Mouse (Mus musculus) heart, embryonic 13.5 days (tissue): Measurements from ENCODE around the gene Dstn. TPM values are rescaled to one million over a fixed set of nuclear protein-coding genes. Genes with fewer than 3 reads are reported as not detected.

Experiments used
- ATAC-seq: fragments of 200-750 bp; cut with Nextera tagmentation; 2 replicates; pipeline ENCODE4 v1.8.0; 2017; ENCODE audit warnings: moderate TSS enrichment; ENCODE audit not compliant: insufficient number of reproducible peaks, low FRiP score, low TSS enrichment; ENCODE audit errors: extremely low read depth
- H3K27ac ChIP-seq: fragments of 300-500 bp; sonication (generic); replicated peaks from 2 replicates; pipeline ENCODE4 v1.5.1; 2015; ENCODE audit warnings: moderate library complexity, mild to moderate bottlenecking, inconsistent platforms
- H3K27me3 ChIP-seq: fragments of 300-500 bp; sonication (generic); replicated peaks from 2 replicates; pipeline ENCODE4 v1.6.1; 2015; ENCODE audit warnings: mild to moderate bottlenecking, inconsistent platforms
- H3K36me3 ChIP-seq: fragments of 300-500 bp; sonication (generic); 2 replicates; pipeline ENCODE4 v1.6.1; 2015; ENCODE audit warnings: mild to moderate bottlenecking, inconsistent platforms
- H3K4me1 ChIP-seq: fragments of 300-500 bp; sonication (generic); 2 replicates; pipeline ENCODE4 v1.6.1; 2015; ENCODE audit warnings: inconsistent platforms
- H3K4me2 ChIP-seq: fragments of 300-500 bp; sonication (generic); 2 replicates; pipeline ENCODE4 v1.6.1; 2015; ENCODE audit warnings: inconsistent platforms, mild to moderate bottlenecking, moderate library complexity
- H3K4me3 ChIP-seq: fragments of 300-500 bp; sonication (generic); 2 replicates; pipeline ENCODE4 v1.5.1; 2015; ENCODE audit warnings: moderate library complexity, mild to moderate bottlenecking, inconsistent platforms
- H3K9ac ChIP-seq: fragments of 300-500 bp; sonication (generic); 2 replicates; pipeline ENCODE4 v1.6.1; 2015; ENCODE audit warnings: inconsistent platforms, mild to moderate bottlenecking, moderate library complexity
- H3K9me3 ChIP-seq: fragments of 300-500 bp; sonication (generic); 2 replicates; pipeline ENCODE4 v1.6.1; 2016; ENCODE audit warnings: inconsistent platforms
- WGBS: fragments of 180-500 bp; shearing (Covaris S2); methylation state at CpG from one replicate; pipeline ENCODE4 v1.1.7; 2015; ENCODE audit warnings: mixed read lengths; 5-methylcytosine and 5-hydroxymethylcytosine counted together
- polyA plus RNA-seq: library from polyadenylated mRNA; unstranded; fragments of >200 nt; fragmentation: Nextera tagmentation; extraction: Ambion mirVana; gene quantifications from 2 replicates; pipeline ENCODE4 v1.2.1, GENCODE M21; 2015

Gene Dstn
- polyA plus RNA-seq = 860 and 905 TPM in 2 replicates

GRCm38 (mm10) chr2:143914760-143915599, at the start of gene Dstn:
Gene Dstn (plus strand): TSS chr2:143915320.
- peak within 1 kb of the TSS; percentile 98 for H3K9ac ChIP-seq
- peak within 1 kb of the TSS; percentile 95 for H3K4me3 ChIP-seq
- H3K4me2 ChIP-seq = peak within 1 kb of the TSS; percentile 69
- no peaks in the 10 kb centered on the region for H3K27me3 ChIP-seq
- H3K27ac ChIP-seq = peak within 1 kb of the TSS; percentile 100
- H3K4me1 ChIP-seq = peaks cover 32% of the 10 kb centered on the region
- no peaks in the 10 kb centered on the region for H3K36me3 ChIP-seq
- ATAC-seq = peak; percentile 96
- WGBS = under 1% methylated on average over 70 of the region's 71 CpGs
- H3K9me3 ChIP-seq = no peaks in the 10 kb centered on the region

DNA sequence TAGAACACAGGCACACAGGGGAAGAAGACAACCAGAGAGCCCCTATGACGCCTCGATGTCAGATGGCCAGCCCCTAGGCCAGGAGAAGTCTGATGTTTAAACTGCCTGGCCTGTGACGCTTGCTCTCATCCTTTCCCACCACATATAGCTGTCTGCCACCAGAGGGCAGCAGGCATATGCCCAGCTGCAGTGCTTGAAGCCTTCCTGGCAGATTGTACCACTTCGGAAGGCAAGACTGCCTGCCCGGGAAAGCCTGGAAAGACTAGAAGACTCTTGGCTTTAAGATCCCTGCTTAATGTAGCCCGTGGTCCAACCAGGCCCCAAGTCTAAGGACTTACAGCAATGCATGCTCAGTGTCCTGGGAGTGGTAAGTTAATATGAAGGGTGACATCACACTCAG, 47.8 kb upstream of the Dstn start:
- Histone ChIP-seq H3K4me1 (peaks cover 46% of the 10 kb centered on the region), H3K27me3 (0 out of 2 replicates have a peak, but pooled peaks cover 2% of the 10 kb centered on the region), H3K9ac (peak overlapping the region; percentile 61; the same call in 1 of the 2 replicates), H3K9me3 (no peaks in the 10 kb centered on the region), H3K27ac (no peak overlapping the region; the same call in 1 of the 2 replicates), H3K4me3 (no peak overlapping the region), H3K36me3 (no peaks in the 10 kb centered on the region), H3K4me2 (peak overlapping the region; percentile 45; the same call in 1 of the 2 replicates)
- no peak for ATAC-seq
- 1% methylated on average over 6 of the region's 6 CpGs for WGBS

DNA sequence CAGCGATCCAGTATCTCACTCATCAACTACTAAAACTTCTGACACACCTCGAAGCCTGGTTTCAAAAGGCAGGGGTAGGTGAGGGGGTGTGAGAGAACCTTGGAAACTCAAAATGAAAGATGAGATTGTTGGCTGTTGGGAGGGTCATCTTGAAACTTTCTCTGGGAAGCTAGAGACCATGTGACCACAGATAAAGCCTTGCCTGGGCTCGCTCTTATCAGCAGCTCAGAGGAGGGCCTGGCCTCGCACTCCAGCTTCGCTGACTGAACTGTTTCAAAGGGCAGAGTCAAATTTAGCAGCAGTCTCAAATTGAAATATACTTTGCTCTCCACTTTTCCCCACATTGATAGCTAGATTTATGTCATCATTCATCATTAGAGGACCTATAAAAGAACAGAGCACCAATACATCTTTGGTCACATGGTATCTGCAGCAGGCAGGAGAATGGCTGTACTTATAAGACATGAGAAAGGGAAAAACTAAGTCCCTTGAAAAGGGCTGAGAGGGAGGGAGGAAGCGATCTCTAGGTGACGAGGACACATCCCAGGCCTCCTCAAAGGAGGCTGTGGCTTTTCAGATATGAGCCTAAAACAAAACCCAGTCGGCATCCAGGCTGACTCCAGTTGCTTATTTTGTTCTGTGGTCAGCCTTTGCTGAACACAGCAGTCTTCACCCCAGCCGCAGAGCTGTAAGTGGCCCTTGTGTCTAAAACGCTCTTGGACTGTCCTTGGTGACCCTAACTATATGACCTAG, 44.0 kb upstream of the Dstn start:
- H3K27ac ChIP-seq = peak overlapping the region; percentile 92
- 0 out of 2 replicates have a peak overlapping the region, but pooled peaks have one; percentile 10 for H3K4me3 ChIP-seq
- H3K9me3 ChIP-seq = no peaks in the 10 kb centered on the region
- peak overlapping the region; percentile 70 for H3K9ac ChIP-seq
- H3K4me1 ChIP-seq = peaks cover 44% of the 10 kb centered on the region
- peak; percentile 73; the same call in 1 of the 2 replicates for ATAC-seq
- peak overlapping the region; percentile 58 for H3K4me2 ChIP-seq
- no peaks in the 10 kb centered on the region for H3K36me3 ChIP-seq
- no peaks in the 10 kb centered on the region for H3K27me3 ChIP-seq
- 8% methylated on average over 10 of the region's 10 CpGs for WGBS

DNA sequence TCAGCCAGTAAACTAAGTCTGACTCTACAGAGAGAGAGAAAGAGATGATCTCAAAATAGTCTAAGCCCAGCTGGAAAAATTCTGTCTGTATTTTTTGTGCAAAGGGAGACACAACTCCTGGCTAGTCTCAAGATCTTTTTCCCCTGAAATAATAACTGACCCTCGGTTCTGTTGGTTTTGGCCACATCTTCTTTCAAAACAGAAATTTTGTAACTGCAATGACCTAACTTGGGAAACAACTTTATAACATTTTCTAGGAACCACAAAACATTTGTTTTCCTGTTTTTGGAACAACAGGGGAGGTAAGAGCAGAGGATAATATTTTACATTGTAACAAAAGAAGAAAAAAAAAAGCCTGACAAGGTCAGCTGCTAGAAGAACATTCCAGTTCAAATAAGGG, 39.1 kb upstream of the Dstn start:
- peak overlapping the region; percentile 65 for H3K27ac ChIP-seq
- H3K4me1 ChIP-seq = peaks cover 43% of the 10 kb centered on the region
- H3K4me2 ChIP-seq = no peak overlapping the region
- H3K4me3 ChIP-seq = no peak overlapping the region
- no peak overlapping the region for H3K9ac ChIP-seq
- ATAC-seq = no peak
- H3K9me3 ChIP-seq = no peaks in the 10 kb centered on the region
- H3K36me3 ChIP-seq = no peaks in the 10 kb centered on the region
- WGBS = 36% methylated on average over 1 of the region's 1 CpGs
- no peaks in the 10 kb centered on the region for H3K27me3 ChIP-seq

GRCm38 (mm10) chr2:143876929-143877632, 38.0 kb upstream of the Dstn start:
- H3K9me3 ChIP-seq = no peaks in the 10 kb centered on the region

DNA sequence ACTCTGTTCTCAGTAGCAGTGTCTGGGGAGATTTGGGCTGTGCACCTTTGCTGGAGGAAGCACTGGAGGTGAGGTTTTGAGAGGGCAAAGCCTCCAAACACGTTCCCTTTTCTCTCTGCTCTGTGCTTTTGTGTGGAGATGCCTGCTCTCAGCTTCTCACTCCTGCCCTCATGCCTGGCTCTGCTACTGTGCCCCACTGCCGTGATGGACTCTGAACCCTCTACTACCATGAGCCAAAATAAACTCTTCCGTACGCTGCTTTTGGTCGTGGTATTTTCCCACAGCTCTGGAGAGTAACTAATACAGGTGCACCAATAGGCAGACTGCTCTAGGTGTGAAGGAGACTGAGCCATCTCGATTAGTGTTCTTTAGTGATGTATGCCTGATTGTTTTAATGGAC, 35.8 kb upstream of the Dstn start:
- no peak overlapping the region for H3K9ac ChIP-seq
- WGBS = 86% methylated on average over 6 of the region's 6 CpGs
- no peaks in the 10 kb centered on the region for H3K36me3 ChIP-seq

More at GRCm38 (mm10) chr2:143876929-143877632, 38.0 kb upstream of the Dstn start:
- no peaks in the 10 kb centered on the region for H3K27me3 ChIP-seq
- H3K4me3 ChIP-seq = no peak overlapping the region
- no peaks in the 10 kb centered on the region for H3K36me3 ChIP-seq
- ATAC-seq = no peak
- no peak overlapping the region for H3K9ac ChIP-seq
- WGBS = 63% methylated on average over 4 of the region's 4 CpGs
- no peak overlapping the region for H3K4me2 ChIP-seq
- H3K4me1 ChIP-seq = peaks cover 35% of the 10 kb centered on the region
- peak overlapping the region; percentile 65 for H3K27ac ChIP-seq

GRCm38 (mm10) chr2:143882002-143882401, 33.1 kb upstream of the Dstn start:
- Histone ChIP-seq H3K4me1 (peaks cover 22% of the 10 kb centered on the region), H3K9me3 (no peaks in the 10 kb centered on the region), H3K9ac (no peak overlapping the region), H3K4me3 (no peak overlapping the region), H3K36me3 (no peaks in the 10 kb centered on the region), H3K27me3 (no peaks in the 10 kb centered on the region), H3K4me2 (no peak overlapping the region), H3K27ac (no peak overlapping the region)
- no peak for ATAC-seq
- 81% methylated on average over 4 of the region's 4 CpGs for WGBS

More for the DNA sequence above, 35.8 kb upstream of the Dstn start:
- H3K27ac ChIP-seq = no peak overlapping the region
- H3K4me1 ChIP-seq = peaks cover 34% of the 10 kb centered on the region
- ATAC-seq = no peak
- no peaks in the 10 kb centered on the region for H3K9me3 ChIP-seq
- no peak overlapping the region for H3K4me2 ChIP-seq
- no peaks in the 10 kb centered on the region for H3K27me3 ChIP-seq
- H3K4me3 ChIP-seq = no peak overlapping the region

- 38% methylated on average over 10 of the region's 10 CpGs for WGBS
- H3K4me1 ChIP-seq = peaks cover 16% of the 10 kb centered on the region
- no peak for ATAC-seq
- H3K4me3 ChIP-seq = no peak overlapping the region
- H3K36me3 ChIP-seq = no peaks in the 10 kb centered on the region
- no peaks in the 10 kb centered on the region for H3K27me3 ChIP-seq
- no peak overlapping the region for H3K9ac ChIP-seq
- no peak overlapping the region for H3K4me2 ChIP-seq
- H3K9me3 ChIP-seq = no peaks in the 10 kb centered on the region
- H3K27ac ChIP-seq = no peak overlapping the region
These were observed 32.4 kb upstream of the Dstn start for GRCm38 (mm10) chr2:143882606-143883288.

DNA sequence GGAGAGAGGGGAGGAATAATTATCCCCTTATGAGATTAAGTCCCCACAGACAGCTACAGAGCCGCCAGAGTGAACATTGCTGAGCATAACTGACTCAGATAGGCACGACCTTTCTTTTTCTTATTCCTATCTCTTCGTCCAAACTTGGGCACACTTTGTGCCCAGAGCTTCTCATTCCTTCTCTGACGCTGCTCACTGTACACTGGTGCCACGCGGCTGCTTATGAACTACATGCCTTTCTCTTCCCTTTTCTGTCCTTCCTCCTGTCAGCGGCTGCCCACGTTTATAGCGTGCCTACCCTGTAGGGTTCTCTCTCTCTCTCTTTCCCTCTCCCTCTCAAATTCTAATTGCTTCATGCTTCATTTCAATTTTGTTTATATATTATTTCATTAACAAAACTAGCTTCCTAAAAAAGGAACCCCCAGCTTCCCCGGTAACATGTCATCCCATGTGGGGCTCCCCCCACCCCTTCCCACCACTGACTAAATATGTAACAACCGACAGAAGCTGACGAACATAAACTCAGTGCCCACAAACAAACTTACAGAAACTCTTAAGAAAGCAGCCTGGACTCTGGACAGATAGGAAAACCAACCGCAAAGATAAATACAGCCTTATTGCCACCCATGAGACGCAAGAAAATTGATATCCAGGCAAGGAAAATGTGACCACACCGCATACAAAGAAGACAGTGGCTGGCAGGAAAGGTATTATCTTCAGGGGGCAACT, 25.8 kb upstream of the Dstn start:
- Histone ChIP-seq H3K9ac (no peak overlapping the region), H3K4me3 (no peak overlapping the region), H3K27ac (no peak overlapping the region), H3K4me2 (no peak overlapping the region), H3K9me3 (0 out of 2 replicates have a peak, but pooled peaks cover 3% of the 10 kb centered on the region), H3K27me3 (no peaks in the 10 kb centered on the region), H3K4me1 (no peaks in the 10 kb centered on the region), H3K36me3 (no peaks in the 10 kb centered on the region)
- 77% methylated on average over 15 of the region's 15 CpGs for WGBS
- no peak for ATAC-seq

- Histone ChIP-seq H3K9me3 (0 out of 2 replicates have a peak, but pooled peaks cover 3% of the 10 kb centered on the region), H3K4me3 (no peak overlapping the region), H3K27ac (no peak overlapping the region), H3K4me1 (no peaks in the 10 kb centered on the region), H3K36me3 (no peaks in the 10 kb centered on the region), H3K9ac (no peak overlapping the region), H3K4me2 (no peak overlapping the region), H3K27me3 (no peaks in the 10 kb centered on the region)
- no peak for ATAC-seq
- 66% methylated on average over 12 of the region's 12 CpGs for WGBS
These were observed 25.2 kb upstream of the Dstn start for GRCm38 (mm10) chr2:143889860-143890433.
